13 mouse cellular contexts compared by ENCODE assay signal in the genomic region with DNA sequence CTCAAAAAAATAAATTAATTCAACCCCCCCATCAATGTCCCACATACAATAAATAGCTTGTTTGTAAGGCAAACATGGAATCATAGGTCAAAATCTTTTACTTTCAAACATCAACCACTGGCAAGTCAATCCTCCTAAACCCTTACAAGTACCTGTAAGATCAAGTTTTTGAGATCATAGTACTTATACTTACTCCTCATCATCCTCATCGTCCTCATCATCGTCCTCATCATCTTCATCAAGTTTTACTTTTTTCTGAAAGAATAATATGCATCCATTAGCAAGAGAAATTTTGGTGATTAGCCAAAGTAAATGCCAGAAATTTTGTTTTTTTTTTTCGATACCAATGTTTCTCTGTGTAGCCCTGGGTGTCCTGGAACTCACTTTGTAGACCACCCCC. TPM values are rescaled to one million over a fixed set of nuclear protein-coding genes. Genes with fewer than 3 reads are reported as not detected.
"Had no signal": no experiment of that assay in that cellular context is flagged by ENCODE, and none has a peak within 500 bp of the region (broad histone marks: within the 10 kb centered on the region; RNA-seq: fewer than 3 reads in every experiment).

No protein-coding gene starts in this region.

- H3K27ac ChIP-seq: left cerebral cortex, adult 2 months; limb, embryonic 15.5 days; midbrain, embryonic 13.5 days; neural tube, embryonic 15.5 days; stomach, postnatal 0 days had no signal

- ATAC-seq: midbrain, embryonic 13.5 days had no signal

- H3K9me3 ChIP-seq: limb, embryonic 15.5 days; midbrain, embryonic 13.5 days; neural tube, embryonic 15.5 days had no signal

- H3K9ac ChIP-seq: limb, embryonic 15.5 days; midbrain, embryonic 13.5 days; neural tube, embryonic 15.5 days had no signal

- H3K4me2 ChIP-seq: limb, embryonic 15.5 days; midbrain, embryonic 13.5 days; neural tube, embryonic 15.5 days had no signal

- H3K27me3 ChIP-seq: limb, embryonic 15.5 days; midbrain, embryonic 13.5 days; neural tube, embryonic 15.5 days had no signal

- DNase-seq: kidney, postnatal 25 days; lung, adult 18-20 months; right cerebral cortex, adult 18-20 months; thymus, postnatal 4 days had no signal

- H3K4me3 ChIP-seq: left cerebral cortex, adult 2 months; limb, embryonic 15.5 days; midbrain, embryonic 13.5 days; neural tube, embryonic 15.5 days had no signal

RNA-seq across cellular contexts. Expression of gene Tlx3, which starts 43.6 kb away (rescaled TPM):
- total RNA-seq: layer of hippocampus, postnatal 25 days; left cerebral cortex, adult 2 months; left cerebral cortex, postnatal 14 days had no signal
- polyA plus RNA-seq: limb, embryonic 11.5 days; limb, embryonic 15.5 days; lung, embryonic 16.5 days; stomach, postnatal 0 days had no signal
